Mouse (Mus musculus) lung, postnatal 10 days (tissue): ENCODE results near the gene Abl1.

Experiments used
- DNase-seq: peaks from one replicate; pipeline ENCODE4 v3.0.0; 2021

The Abl1 gene

GRCm38 (mm10) chr2:31749046-31749709 lies 61.0 kb downstream of the Abl1 start:
- DNase-seq = peak; percentile 82

- DNase-seq = no peak
Measured at GRCm38 (mm10) chr2:31750133-31750532, 62.0 kb downstream of the Abl1 start.

- no peak for DNase-seq
Measured at GRCm38 (mm10) chr2:31757472-31757871, 69.3 kb downstream of the Abl1 start.

GRCm38 (mm10) chr2:31758966-31759365 lies 70.8 kb downstream of the Abl1 start:
- no peak for DNase-seq

- DNase-seq = peak; percentile 95
Measured at GRCm38 (mm10) chr2:31759751-31760460, 71.7 kb downstream of the Abl1 start.

- DNase-seq = no peak
Measured at GRCm38 (mm10) chr2:31760486-31760885, 72.3 kb downstream of the Abl1 start.

GRCm38 (mm10) chr2:31761115-31761531 lies 72.9 kb downstream of the Abl1 start:
- no peak for DNase-seq

GRCm38 (mm10) chr2:31761585-31761984 lies 73.4 kb downstream of the Abl1 start:
- DNase-seq = peak; percentile 38

- no peak for DNase-seq
Measured at GRCm38 (mm10) chr2:31762155-31762554, 74.0 kb downstream of the Abl1 start.

GRCm38 (mm10) chr2:31762853-31763252 lies 74.7 kb downstream of the Abl1 start:
- DNase-seq = no peak

GRCm38 (mm10) chr2:31763271-31763670 lies 75.1 kb downstream of the Abl1 start:
- peak; percentile 42 for DNase-seq

GRCm38 (mm10) chr2:31767104-31767503 lies 78.9 kb downstream of the Abl1 start:
- DNase-seq = no peak

- no peak for DNase-seq
Measured at GRCm38 (mm10) chr2:31767815-31768214, 79.6 kb downstream of the Abl1 start.

GRCm38 (mm10) chr2:31769115-31769514 lies 80.9 kb downstream of the Abl1 start:
- no peak for DNase-seq

GRCm38 (mm10) chr2:31769631-31770111 lies 81.5 kb downstream of the Abl1 start:
- peak; percentile 85 for DNase-seq

GRCm38 (mm10) chr2:31770781-31771441 lies 82.7 kb downstream of the Abl1 start:
- peak; percentile 90 for DNase-seq

GRCm38 (mm10) chr2:31776479-31776878 lies 88.3 kb downstream of the Abl1 start:
- no peak for DNase-seq

- no peak for DNase-seq
Measured at GRCm38 (mm10) chr2:31779258-31779657, 91.1 kb downstream of the Abl1 start.

- no peak for DNase-seq
Measured at GRCm38 (mm10) chr2:31782958-31783602, 94.9 kb downstream of the Abl1 start.

- peak; percentile 89 for DNase-seq
Measured at GRCm38 (mm10) chr2:31785074-31785473, 96.9 kb downstream of the Abl1 start.

- peak; percentile 87 for DNase-seq
Measured at GRCm38 (mm10) chr2:31787029-31787428, 98.9 kb downstream of the Abl1 start.

GRCm38 (mm10) chr2:31788227-31788626 lies 100.1 kb downstream of the Abl1 start:
- peak; percentile 6 for DNase-seq

GRCm38 (mm10) chr2:31789215-31789614 lies 101.0 kb downstream of the Abl1 start:
- DNase-seq = no peak
